Mouse (Mus musculus) forelimb bud, embryonic 11.5 days (tissue): ENCODE data around the gene Minos1.

Experiments
- DNase-seq: peaks from one replicate; pipeline ENCODE4 v3.0.0-alpha.2; 2012; ENCODE audit warnings: low read depth, low spot score

Gene Minos1

GRCm38 (mm10) chr4:139130701-139131549 lies at the start of gene Minos1:
Minos1 (minus strand) TSS chr4:139131113.
- DNase-seq, result peak; percentile 97

- DNase-seq, result peak; percentile 16
Measured at GRCm38 (mm10) chr4:139179731-139180625, 49.1 kb upstream of the Minos1 start.

- DNase-seq, result no peak
Measured at GRCm38 (mm10) chr4:139179218-139179617, 48.3 kb upstream of the Minos1 start.

GRCm38 (mm10) chr4:139178377-139178776 lies 47.5 kb upstream of the Minos1 start:
- DNase-seq, result no peak

GRCm38 (mm10) chr4:139177921-139178320 lies 47.0 kb upstream of the Minos1 start:
- DNase-seq, result no peak

GRCm38 (mm10) chr4:139176023-139176422 lies 45.1 kb upstream of the Minos1 start:
- no peak for DNase-seq

GRCm38 (mm10) chr4:139175061-139175971 lies 44.4 kb upstream of the Minos1 start:
- no peak for DNase-seq

- DNase-seq, result no peak
Measured at GRCm38 (mm10) chr4:139169748-139170279, 38.9 kb upstream of the Minos1 start.

- DNase-seq, result peak; percentile 58
Measured at GRCm38 (mm10) chr4:139168985-139169747, 38.3 kb upstream of the Minos1 start.

- no peak for DNase-seq
Measured at GRCm38 (mm10) chr4:139167107-139167506, 36.2 kb upstream of the Minos1 start.

GRCm38 (mm10) chr4:139166244-139166643 lies 35.3 kb upstream of the Minos1 start:
- DNase-seq, result no peak

- DNase-seq, result no peak
Measured at GRCm38 (mm10) chr4:139165259-139165658, 34.3 kb upstream of the Minos1 start.

- DNase-seq, result no peak
Measured at GRCm38 (mm10) chr4:139164082-139164481, 33.2 kb upstream of the Minos1 start.

GRCm38 (mm10) chr4:139161076-139161475 lies 30.2 kb upstream of the Minos1 start:
- no peak for DNase-seq

GRCm38 (mm10) chr4:139158350-139158749 lies 27.4 kb upstream of the Minos1 start:
- no peak for DNase-seq

- no peak for DNase-seq
Measured at GRCm38 (mm10) chr4:139156538-139156937, 25.6 kb upstream of the Minos1 start.

- no peak for DNase-seq
Measured at GRCm38 (mm10) chr4:139154576-139155307, 23.8 kb upstream of the Minos1 start.

- DNase-seq, result no peak
Measured at GRCm38 (mm10) chr4:139151370-139151769, 20.5 kb upstream of the Minos1 start.

- no peak for DNase-seq
Measured at GRCm38 (mm10) chr4:139146760-139147159, 15.8 kb upstream of the Minos1 start.

GRCm38 (mm10) chr4:139145156-139145555 lies 14.2 kb upstream of the Minos1 start:
- DNase-seq, result no peak
